ENCODE assay signal across 19 mouse cellular contexts in genomic region chr16:76775790-76776189, GRCm38 (mm10).
A peak's percentile ranks its signal among the peaks of the same experiment; 100 is the strongest.
DNase-seq lines count a peak whose midpoint lies in the region; ATAC-seq and TF ChIP-seq lines count a peak whose summit lies in the region.
"Had no signal": no experiment of that assay in that cellular context is flagged by ENCODE, and none has a peak within 500 bp of the region (broad histone marks: within the 10 kb centered on the region; RNA-seq: fewer than 3 reads in every experiment).

No protein-coding gene starts in this region.

- no peaks in the 10 kb centered on the region for H3K27me3 ChIP-seq in kidney, adult 2 months (replicated peaks; ENCODE audit: control insufficient read depth, insufficient read depth, low read length)
- no peaks in the 10 kb centered on the region for H3K27me3 ChIP-seq in midbrain, embryonic 15.5 days (replicated peaks)
- no peaks in the 10 kb centered on the region for H3K27me3 ChIP-seq in midbrain, postnatal 0 days (ENCODE audit: insufficient read depth, low read length)
- H3K27me3 ChIP-seq: embryonic facial prominence, embryonic 13.5 days; forebrain, embryonic 12.5 days; heart, embryonic 12.5 days had no signal

- DNase-seq in embryo, embryonic 10.5 days (ENCODE audit: low spot score), result peak; percentile 47
- DNase-seq in embryo, embryonic 11 days, result no peak
- DNase-seq in kidney, adult 2 months, result peak; percentile 59
- DNase-seq in kidney, postnatal 4 days, result no peak
- DNase-seq in kidney, postnatal 25 days, result peak; percentile 13 to 47
- DNase-seq in kidney, adult 18-20 months, result no peak
- no peak for DNase-seq in midbrain, postnatal 0 days (ENCODE audit: low spot score)
- DNase-seq: adrenal gland, postnatal 14 days; cerebellum, adult 11-12 months; cerebellum, adult 9-10 months; cerebellum, postnatal 25 days; gastrocnemius, postnatal 10 days had no signal

- H3K36me3 ChIP-seq in kidney, adult 2 months (ENCODE audit: control insufficient read depth, insufficient read depth, low read length), result no peaks in the 10 kb centered on the region
- no peaks in the 10 kb centered on the region for H3K36me3 ChIP-seq in midbrain, embryonic 15.5 days (replicated peaks)
- H3K36me3 ChIP-seq in midbrain, postnatal 0 days (ENCODE audit: insufficient read depth, low read length), result no peaks in the 10 kb centered on the region
- H3K36me3 ChIP-seq: embryonic facial prominence, embryonic 13.5 days; forebrain, embryonic 12.5 days; heart, embryonic 12.5 days had no signal

- no peak for TF ChIP-seq POLR2A in kidney, adult 2 months (IDR thresholded peaks at IDR 0.05; ENCODE audit: low read depth, low read length)

- no peak overlapping the region for H3K9ac ChIP-seq in midbrain, embryonic 15.5 days
- H3K9ac ChIP-seq in midbrain, postnatal 0 days (replicated peaks; ENCODE audit: low read length, poor library complexity, severe bottlenecking), result no peak overlapping the region
- H3K9ac ChIP-seq: embryonic facial prominence, embryonic 13.5 days; forebrain, embryonic 12.5 days; heart, embryonic 12.5 days had no signal

- H3K27ac ChIP-seq in kidney, adult 2 months (ENCODE audit: insufficient read depth, low read depth, low read length), result no peak overlapping the region
- no peak overlapping the region for H3K27ac ChIP-seq in midbrain, embryonic 15.5 days
- no peak overlapping the region for H3K27ac ChIP-seq in midbrain, postnatal 0 days (ENCODE audit: low read depth, low read length)
- H3K27ac ChIP-seq: embryonic facial prominence, embryonic 13.5 days; forebrain, embryonic 12.5 days had no signal

- ATAC-seq in midbrain, embryonic 15.5 days (replicated peaks), result 0 out of 2 replicates have a peak, but pooled peaks have one; percentile 37
- no peak; the same call in 1 of the 2 replicates for ATAC-seq in midbrain, postnatal 0 days (ENCODE audit: low FRiP score)
- ATAC-seq: activated CD4-positive, CD25-positive, alpha-beta regulatory T cell, adult 4 months; forebrain, embryonic 16.5 days; hindbrain, embryonic 16.5 days had no signal

- H3K4me3 ChIP-seq in kidney, adult 2 months (ENCODE audit: insufficient read depth, low read depth, low read length), result no peak overlapping the region
- H3K4me3 ChIP-seq in midbrain, embryonic 15.5 days, result no peak overlapping the region
- H3K4me3 ChIP-seq in midbrain, postnatal 0 days (ENCODE audit: low read depth, low read length), result no peak overlapping the region
- H3K4me3 ChIP-seq: embryonic facial prominence, embryonic 13.5 days; forebrain, embryonic 12.5 days; heart, embryonic 12.5 days had no signal

- H3K9me3 ChIP-seq in midbrain, embryonic 15.5 days, result no peaks in the 10 kb centered on the region
- no peaks in the 10 kb centered on the region for H3K9me3 ChIP-seq in midbrain, postnatal 0 days (ENCODE audit: low read length)
- H3K9me3 ChIP-seq: embryonic facial prominence, embryonic 13.5 days; forebrain, embryonic 12.5 days; heart, embryonic 12.5 days had no signal

- H3K4me1 ChIP-seq in kidney, adult 2 months (ENCODE audit: control insufficient read depth, insufficient read depth, low read length), result no peaks in the 10 kb centered on the region
- no peaks in the 10 kb centered on the region for H3K4me1 ChIP-seq in midbrain, embryonic 15.5 days
- no peaks in the 10 kb centered on the region for H3K4me1 ChIP-seq in midbrain, postnatal 0 days (ENCODE audit: insufficient read depth, low read length)
- H3K4me1 ChIP-seq: embryonic facial prominence, embryonic 13.5 days; forebrain, embryonic 12.5 days had no signal

- no peak for TF ChIP-seq CTCF in kidney, adult 2 months (conservative IDR thresholded peaks at IDR 0.05; ENCODE audit: insufficient read depth, insufficient read length, low read depth, low read length)
- TF ChIP-seq CTCF in midbrain, postnatal 0 days (IDR thresholded peaks at IDR 0.05), result no peak

- H3K4me2 ChIP-seq in midbrain, embryonic 15.5 days, result no peak overlapping the region
- H3K4me2 ChIP-seq in midbrain, postnatal 0 days (ENCODE audit: low read depth, low read length, poor library complexity, severe bottlenecking), result no peak overlapping the region
- H3K4me2 ChIP-seq: embryonic facial prominence, embryonic 13.5 days; forebrain, embryonic 12.5 days; heart, embryonic 12.5 days had no signal

- WGBS in kidney, adult 2 months, result 46% methylated on average over 2 of the region's 2 CpGs
- whole genome bisulfite sequencing in midbrain, embryonic 15.5 days, result 25% methylated on average over 2 of the region's 2 CpGs
- 19% methylated on average over 2 of the region's 2 CpGs for WGBS in midbrain, postnatal 0 days

Comparison
In these comparisons a context has a peak if more than half of its experiments do, and no peak if none do; other contexts are left out.
1. DNase-seq: peak in embryo, embryonic 10.5 days (single experiment), kidney, adult 2 months (single experiment) and kidney, postnatal 25 days (2 of 2); none in embryo, embryonic 11 days (single experiment), kidney, postnatal 4 days (0 of 2), kidney, adult 18-20 months (single experiment) and midbrain, postnatal 0 days (single experiment).